Mouse (Mus musculus): ENCODE results near the gene Dennd1c.

The Dennd1c gene

DNA sequence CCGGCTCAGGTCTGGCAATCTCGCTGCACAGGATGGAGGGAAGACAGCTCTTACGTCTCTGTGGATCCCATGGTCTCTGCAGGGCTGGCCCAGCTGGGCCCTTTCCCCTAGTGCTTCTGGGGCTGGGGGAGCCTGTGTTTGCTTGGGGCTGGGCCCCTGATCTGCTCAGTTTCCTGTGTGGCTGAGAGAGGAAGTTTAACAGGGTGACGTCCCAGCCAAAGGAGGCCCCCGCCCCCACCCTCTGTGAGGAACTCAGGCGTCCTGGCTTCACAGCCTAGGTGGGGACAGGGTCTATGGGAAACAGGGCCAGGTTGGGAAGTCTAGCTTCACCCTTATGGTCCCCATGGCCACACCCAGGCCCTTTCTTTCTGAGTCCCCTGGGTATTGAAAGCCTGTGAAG is at the start of gene Dennd1c:
Gene Dennd1c, minus strand, starts transcription at position 179 of the 400 bp plus-strand sequence.
- DNase-seq (ENCODE audit: low spot score), result no peak

DNA sequence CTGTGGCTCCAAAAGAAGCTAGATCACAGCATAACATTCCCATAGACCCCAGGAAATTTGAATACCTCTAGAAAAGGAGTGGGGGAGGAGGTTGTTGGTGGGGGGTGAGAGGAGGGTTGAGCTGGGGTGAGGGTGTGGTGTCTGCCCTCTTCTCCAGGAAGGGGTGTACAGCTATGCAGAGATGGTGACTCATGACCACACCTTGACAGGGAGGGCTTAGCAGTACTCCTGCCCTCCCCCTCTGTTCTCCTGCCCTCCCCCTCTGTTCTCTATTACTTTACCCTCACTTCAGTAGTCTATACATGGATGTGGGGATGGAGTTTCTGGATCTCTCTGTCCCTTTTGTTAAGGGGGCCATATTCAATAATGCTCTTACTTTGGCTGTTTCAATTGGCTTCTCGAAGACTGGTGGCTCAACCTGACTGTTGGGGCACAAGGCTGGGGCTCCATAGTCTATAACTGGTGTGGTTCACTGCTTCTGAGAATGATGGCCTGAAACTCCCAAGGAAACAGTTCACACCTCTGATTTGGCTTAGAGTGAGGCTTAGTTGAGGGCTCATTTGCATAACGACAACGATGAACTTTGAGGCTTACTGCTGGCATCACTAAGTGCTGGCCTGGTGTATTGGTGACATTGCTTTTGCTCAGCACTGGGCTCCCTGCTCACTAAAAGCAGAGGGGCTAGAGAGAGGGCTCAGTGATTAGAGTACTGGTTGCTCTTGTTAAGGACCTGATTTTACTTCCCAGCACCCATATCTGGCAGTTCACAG is 47.7 kb upstream of the Dennd1c start:
- DNase-seq (ENCODE audit: low spot score), result no peak

DNA sequence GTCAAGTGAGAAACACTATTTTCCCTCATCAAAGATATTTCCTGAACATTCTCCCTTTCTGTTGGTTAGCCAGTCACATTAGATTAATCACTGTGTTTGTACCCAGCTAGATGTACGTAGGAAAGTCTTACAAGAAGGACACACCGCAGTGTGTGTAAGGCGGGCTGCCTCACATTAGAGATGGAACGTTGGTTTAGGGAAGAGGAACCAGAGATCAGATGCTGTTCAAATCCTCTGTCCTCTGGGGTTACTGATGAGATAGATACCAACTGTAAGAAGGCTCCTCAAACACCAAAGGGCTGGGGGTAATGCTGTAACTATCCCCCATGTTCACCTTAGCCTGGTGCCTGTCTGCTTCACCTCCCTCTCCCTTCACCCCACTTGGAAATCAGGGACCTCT is 46.5 kb upstream of the Dennd1c start:
- DNase-seq (ENCODE audit: low spot score), result no peak

DNA sequence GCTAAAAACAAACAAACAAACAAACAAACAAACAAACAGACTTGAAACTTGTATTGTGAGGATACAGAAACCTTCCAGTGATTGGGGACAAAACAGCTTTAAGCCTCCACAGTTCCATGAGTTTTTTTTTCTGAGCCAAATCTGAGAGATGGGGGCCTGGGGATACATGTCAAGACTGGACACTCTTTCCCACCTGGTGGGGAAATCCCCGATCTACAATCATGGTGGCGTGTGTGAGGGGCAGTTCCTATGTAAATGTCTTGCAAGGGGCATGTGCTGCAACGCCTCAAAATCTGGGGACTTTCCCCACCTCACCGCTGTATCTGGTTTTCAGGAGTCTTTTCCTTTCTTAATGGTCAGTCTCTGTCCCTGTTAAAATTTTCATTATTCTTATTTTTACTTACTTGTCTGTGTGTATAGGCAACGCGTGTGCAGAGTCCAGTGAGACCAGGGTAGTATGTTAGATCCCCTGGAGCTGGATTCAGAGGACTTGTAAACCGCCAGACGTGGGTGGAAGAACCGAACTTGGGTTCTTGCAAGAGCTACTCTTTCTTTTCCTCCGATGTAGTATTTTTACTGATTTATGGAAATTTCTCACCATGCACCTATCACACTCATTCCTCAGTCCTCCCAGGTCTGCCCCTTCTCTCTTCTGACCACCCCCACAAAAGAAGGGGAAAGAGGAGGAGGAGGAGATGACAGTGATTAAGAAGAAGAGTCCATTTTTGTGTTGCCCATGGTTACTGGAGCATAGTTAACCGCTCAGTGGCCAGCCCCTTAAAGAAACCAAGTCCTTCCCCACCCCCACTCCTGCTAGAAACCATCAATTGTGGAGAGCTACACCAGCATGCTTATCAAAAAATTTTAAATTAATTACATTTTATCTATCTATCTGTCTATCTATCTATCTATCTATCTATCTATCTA is 45.1 kb upstream of the Dennd1c start:
- no peak for DNase-seq (ENCODE audit: low spot score)

DNA sequence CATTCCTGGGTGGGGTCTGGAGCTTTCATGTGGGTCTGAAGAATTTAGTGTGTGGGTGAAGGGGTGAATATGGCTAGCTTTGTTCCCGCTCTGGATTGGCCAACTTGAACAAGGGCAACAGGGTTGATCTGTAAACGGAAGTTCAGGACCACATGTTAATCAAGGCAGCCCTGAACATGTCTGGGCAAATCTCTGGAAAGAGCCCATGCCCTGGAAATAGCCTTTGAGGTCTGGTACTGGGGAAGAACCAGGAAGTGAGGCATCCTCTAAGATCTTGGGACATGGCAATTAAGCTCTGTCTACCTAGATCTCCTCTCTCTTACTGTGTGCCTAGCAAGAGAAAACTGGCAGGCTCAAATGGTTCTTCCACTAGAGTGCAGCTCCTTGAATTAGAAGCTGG is 43.5 kb upstream of the Dennd1c start:
- DNase-seq (ENCODE audit: low spot score), result no peak

DNA sequence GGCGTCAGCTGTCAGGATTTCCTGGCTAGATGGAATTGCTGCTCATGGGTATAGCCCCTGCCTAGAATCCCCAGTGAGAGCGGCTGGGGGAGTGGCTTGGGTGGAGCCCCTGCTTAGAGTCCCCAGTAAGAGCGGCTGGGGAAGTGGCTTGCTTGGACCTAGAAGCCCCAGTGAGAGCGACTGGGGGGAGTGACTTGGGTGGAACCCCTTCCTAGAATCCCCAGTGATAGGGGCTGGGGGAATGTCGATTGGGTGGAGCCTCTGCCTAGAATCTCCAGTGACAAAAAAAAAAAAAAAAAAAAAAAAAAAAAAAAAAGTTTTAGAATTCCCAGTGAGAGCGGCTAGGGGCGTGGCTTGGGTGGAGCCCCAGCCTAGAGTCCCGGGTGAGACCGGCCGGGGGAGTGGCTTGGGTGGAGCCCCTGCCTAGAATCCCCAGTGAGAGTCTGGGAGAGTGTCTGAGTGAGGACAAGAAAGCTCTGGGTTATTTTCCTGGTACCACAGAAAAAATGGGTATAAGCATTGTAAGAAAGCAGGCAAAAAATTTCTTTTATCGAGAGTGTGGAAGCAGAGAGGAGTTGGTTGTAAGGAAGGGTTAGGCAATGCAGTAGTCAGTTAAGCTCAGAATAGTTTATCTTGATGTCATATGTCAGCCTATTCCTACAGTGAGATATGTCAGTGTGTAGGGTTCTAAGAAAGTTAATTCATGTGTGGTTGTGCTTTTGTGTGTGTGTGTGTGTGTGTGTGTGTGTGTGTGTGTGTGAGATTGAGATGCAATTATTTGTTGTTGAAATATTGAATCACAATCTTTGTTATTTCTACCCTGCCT is 40.4 kb upstream of the Dennd1c start:
- peak; percentile 37 for DNase-seq (ENCODE audit: low spot score)

DNA sequence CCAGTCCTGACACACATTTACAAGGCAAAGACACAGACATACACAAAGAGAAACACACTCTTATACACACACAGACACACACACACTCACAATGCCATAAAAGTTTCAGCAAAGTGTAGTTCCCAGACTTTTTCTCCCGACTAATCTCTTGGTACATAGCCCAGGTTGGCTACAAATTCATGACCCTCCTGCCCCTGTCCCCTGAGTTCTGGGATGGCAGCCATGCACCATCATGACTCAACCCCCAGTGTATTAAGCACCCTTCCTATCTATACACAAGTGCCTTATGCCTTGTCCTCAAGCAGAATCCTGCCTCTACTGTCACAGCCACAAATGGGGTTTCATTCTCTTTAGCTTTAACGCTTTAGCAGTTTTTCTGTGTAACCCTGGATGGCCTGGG is 38.5 kb upstream of the Dennd1c start:
- DNase-seq (ENCODE audit: low spot score), result no peak

DNA sequence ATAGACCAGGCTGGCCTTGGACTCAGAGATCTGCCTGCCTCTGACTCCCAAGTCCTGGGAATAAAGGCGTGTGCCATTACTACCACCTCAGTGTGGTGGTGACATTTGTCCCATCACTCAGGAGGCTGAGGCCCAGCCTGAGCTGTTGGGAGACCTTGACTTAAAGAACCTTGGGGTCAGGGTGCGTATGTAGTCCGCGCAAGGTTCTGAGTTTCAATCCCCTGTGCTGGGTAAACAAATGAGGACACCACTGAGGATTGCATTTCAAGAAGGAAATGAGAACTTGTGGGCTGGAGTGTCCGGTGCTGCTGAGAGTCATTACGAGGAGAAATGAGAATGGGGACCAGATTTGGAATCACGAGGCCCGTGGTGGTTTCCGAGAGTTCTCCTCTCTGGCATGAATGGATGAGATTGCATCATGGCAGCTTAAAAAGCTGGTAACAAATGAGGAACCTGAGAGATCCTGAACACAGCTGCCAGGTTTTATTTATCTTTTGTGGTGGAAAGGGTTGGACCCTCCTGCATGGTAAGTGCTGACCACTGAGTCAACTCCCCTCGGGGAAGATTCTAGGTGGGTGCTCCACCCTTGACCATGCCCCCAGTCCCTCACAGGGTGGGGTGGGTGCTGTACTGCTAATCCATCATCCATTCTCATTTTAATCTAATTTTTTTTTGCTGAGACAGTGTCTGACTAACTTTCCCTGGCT is 34.6 kb upstream of the Dennd1c start:
- DNase-seq (ENCODE audit: low spot score), result no peak

DNA sequence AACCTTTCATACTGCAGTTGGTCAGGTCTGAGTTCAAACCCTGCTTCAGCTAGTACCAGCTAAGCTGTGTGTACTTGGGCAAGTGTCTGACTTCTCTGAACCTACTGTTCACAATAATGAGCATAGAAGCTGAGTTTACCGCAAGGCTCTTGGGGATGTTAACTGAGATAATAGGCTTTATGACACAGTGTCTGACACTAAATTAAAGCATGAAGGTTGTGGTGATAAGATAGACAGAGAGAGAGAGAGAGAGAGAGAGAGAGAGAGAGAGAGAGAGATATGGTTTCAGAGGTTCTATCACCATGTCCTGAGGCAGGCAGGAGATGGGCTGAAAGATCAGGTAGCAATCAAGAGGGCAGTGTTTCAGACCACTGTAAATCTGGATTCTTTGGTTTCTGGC is 31.7 kb upstream of the Dennd1c start:
- DNase-seq (ENCODE audit: low spot score), result no peak

DNA sequence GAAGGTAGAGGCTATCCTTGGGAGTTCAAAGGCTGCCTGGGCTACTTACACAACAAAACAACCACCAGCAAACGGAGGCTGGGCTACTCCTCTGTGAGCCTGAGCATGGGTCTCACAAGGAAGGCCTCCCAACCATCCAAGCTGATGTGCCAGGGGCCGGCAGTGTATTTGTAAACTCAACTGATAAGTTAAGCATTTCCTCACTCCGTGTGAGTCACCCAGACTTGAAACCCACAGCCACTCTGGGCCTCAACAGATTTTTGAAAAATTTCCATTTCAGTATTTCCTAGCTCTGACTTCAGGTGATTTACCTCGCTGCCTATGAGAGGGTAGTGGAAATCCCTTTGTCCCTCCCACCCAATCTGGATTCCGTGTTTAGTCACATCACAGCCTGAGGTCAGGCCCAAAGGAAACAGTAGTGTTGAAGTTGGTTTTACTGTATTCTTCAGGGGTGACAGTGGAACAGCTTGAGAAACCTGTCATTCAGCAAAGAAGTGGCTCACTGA is 30.4 kb upstream of the Dennd1c start:
- DNase-seq (ENCODE audit: low spot score), result no peak

DNA sequence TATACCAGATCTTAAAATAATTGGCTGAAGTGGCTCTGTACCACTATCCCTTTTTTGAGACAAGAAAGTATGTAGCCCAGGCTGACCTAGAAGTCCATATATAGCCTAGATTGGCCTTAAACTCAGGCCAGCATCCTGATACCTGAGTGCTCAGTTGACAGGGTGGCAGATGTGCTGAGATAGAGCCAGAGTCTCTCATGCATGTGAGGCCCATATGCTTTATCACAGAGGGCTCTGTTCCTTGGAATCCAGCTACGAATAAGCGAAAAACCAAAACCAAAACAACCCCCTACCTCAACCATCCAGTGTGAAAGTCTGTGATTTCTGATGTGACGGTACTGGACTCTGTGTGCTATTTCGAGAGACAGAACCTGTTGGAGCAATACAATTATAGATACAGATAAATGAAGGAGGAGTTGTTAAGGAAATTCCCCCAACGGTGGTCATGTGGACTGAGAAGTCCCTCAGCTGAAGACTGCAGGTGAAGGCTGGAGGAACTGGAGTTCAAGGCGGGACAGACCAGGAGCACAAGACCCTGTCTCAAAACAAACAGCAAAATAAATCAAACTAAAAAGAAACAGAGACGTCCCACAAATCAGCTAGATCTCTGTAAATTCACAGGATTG is 29.8 kb upstream of the Dennd1c start:
- DNase-seq (ENCODE audit: low spot score), result no peak

DNA sequence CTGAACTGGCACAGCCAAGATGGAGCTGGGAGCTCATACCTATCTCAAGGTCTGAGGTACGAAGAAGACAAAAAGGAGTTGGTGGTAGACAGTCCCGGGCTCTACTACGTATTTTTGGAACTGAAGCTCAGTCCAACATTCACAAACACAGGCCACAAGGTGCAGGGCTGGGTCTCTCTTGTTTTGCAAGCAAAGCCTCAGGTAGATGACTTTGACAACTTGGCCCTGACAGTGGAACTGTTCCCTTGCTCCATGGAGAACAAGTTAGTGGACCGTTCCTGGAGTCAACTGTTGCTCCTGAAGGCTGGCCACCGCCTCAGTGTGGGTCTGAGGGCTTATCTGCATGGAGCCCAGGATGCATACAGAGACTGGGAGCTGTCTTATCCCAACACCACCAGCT is 28.8 kb upstream of the Dennd1c start:
- no peak for DNase-seq (ENCODE audit: low spot score)

DNA sequence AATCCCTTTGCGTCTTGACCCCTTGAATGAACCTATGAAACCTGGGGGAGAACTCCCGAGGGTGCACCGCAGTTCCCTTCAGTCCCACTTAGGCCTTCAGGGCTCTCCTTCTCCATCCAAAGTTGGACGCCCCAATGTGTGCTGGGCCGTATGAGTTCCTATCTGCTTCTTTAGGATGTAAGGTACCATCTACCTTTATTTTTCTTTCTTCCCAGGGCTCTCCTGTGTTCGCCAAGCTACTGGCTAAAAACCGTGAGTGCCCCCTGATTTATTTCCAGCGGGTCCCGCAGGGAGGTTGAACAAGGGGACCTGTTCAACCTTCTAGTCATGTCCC is 27.7 kb upstream of the Dennd1c start:
- DNase-seq (ENCODE audit: low spot score), result no peak

DNA sequence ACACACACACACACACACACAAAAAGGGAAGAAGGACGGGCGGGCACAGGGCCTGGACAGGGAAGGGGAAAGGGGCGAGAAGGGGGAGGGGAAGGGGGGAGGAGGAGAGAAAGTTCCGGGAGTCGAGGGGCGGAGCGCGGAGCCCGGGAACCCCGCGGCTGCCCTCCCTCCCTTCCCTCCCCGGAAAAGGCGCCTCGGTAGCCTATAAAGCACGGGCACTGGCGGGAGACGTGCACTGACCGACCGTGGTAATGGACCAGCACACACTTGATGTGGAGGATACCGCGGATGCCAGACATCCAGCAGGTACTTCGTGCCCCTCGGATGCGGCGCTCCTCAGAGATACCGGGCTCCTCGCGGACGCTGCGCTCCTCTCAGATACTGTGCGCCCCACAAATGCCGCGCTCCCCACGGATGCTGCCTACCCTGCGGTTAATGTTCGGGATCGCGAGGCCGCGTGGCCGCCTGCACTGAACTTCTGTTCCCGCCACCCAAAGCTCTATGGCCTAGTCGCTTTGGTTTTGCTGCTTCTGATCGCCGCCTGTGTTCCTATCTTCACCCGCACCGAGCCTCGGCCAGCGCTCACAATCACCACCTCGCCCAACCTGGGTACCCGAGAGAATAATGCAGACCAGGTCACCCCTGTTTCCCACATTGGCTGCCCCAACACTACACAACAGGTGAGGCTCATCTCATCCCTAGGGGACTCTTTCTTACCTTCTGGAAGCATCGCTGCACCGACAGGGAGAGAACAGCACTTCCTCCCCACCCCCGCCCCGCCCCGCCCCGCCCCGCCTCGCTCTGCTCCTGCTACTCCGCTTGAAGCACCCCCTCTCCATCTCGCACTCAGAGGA is 27.1 kb upstream of the Dennd1c start, which contains the start of gene Tnfsf9:
Gene Tnfsf9, plus strand, starts transcription at position 145 of the 854 bp plus-strand sequence.
- no peak for DNase-seq (ENCODE audit: low spot score)

DNA sequence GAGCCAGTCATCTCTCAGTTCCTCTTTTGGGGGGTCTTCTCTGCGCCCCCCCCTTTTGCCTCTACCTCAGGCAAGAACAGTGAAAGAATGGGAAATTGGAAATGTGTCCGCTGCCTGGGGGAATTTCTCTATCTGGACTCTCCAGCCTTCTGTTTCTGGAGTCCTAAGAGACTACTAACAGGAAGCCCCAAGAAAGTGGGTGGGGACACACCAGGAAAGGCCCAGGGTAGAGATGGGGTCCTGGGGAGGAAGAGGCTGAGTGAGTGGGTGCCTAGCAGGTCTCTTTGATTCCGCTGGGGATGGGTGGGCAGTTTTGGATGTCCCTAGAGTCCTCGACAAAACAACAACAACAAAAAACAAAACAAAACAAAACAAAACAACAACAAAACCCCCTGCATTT is 26.2 kb upstream of the Dennd1c start:
- no peak for DNase-seq (ENCODE audit: low spot score)

DNA sequence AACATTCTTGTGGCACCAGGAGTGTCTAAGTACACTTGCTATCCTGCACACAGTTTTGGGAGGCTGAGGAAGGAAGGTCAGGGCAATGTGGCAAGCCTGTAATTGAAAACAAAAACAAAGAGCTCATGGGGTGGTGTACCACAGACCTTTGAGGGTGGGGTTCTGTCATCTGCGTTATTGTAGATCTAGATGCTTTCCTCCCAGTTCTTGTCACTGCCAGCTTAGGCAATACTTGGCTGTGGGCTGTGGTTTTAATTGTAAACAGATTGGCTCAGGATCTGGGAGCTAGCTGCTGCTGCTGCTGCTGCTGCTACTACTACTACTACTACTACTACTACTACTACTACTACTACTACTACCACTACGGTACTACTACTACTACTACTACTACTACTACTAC is 24.0 kb upstream of the Dennd1c start:
- DNase-seq (ENCODE audit: low spot score), result no peak

DNA sequence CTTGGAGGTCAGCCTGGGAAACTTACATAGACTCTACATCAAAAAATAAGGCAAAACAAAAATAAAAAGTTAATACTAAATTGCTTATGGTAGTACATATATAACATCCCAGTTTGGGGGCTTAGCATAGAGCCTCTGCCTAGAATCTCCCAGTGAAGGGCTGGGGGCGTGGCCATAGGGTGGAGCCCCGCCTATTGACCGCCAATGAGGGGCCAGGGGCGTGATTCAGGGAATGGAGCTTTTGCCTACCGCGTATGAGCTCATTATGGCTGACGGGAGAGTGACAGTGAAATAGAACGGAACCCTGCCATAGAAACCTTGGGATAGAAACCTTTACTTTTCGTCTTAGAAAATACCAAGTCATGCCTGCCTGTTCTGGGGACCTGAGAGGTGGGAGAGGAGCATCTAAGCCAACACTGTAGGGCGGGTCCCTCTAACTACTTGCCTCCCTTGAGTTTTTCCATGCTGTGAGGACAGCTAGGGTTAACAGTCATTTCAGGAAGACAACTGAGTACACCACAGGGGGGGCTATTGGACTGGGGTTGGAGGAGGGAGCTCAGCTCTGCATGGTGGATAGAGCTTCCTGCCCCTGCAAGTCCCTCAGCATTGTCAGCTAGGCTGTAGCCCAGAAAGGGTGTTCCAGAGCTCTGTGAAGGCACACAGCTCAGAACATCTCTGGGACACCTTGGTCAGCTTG is 21.5 kb upstream of the Dennd1c start:
- no peak for DNase-seq (ENCODE audit: low spot score)

DNA sequence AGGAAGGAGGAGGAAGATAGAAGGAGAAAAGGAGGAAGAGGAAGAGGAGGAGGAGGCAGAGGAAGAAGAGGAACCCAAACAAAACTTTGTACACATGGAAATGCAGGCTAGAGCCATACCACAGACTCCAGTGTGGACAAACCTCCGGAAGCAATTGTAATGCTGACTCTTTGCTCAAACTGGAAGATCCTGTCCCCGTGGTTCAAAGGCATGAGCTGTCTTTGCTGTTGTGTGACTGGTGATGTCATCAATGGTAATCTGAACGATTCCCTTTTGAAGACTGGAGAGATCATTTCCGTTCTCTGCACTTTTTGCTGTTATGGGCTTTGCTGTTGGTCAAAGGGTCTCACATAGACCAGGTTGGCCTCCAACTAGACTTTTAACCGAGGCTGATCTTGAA is 20.0 kb upstream of the Dennd1c start:
- DNase-seq (ENCODE audit: low spot score), result no peak

DNA sequence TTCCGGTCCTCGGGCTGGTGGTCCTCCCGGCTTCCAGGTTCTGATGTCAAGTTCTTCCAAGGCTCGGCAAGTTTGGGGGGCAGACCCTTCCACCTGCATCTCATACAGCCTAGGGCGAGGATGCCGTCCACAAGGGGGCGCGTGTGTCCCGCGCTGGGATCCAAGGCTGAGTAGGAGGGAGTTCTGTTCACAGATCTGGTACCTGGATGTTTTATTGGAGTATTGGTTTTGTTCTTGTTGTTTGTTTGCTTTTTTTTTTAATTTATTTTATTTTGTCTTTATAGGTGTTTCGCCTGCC is 18.3 kb upstream of the Dennd1c start:
- DNase-seq (ENCODE audit: low spot score), result peak; percentile 66

Data from testis, postnatal 14 days (tissue).